Mouse (Mus musculus) CD4-positive, CD25-positive, alpha-beta regulatory T cell, adult 4 months (primary cell): ENCODE data around the gene Pcsk4. TPM values are rescaled to one million over a fixed set of nuclear protein-coding genes. Genes with fewer than 3 reads are reported as not detected.

Source experiments
- polyA plus RNA-seq, 2 experiments: library from polyadenylated mRNA; unstranded; fragments of 100-300 nt; shearing (Covaris generic); gene quantifications; one replicate each; pipeline ENCODE4 v1.2.1; 2017

The Pcsk4 gene
- polyA plus RNA-seq, 2 experiments from 2014 or later = 11.9 to 12.3 TPM

Other genes starting within 250 kb of the Pcsk4 start
- gene Sbno2, start 223.9 kb downstream of the Pcsk4 start, polyA plus RNA-seq = 10 to 100 TPM; 28.4 to 54.8 TPM
- 10 to 100 TPM; 19.2 to 30.7 TPM for gene Stk11, start 213.7 kb downstream of the Pcsk4 start, polyA plus RNA-seq
- 100 to 1,000 TPM; 303 to 370 TPM for gene Atp5d, start 190.9 kb downstream of the Pcsk4 start, polyA plus RNA-seq
- gene Cbarp, start 188.7 kb downstream of the Pcsk4 start, polyA plus RNA-seq = 1 to 10 TPM; 1.3 to 1.4 TPM
- 1 to 10 TPM; 4.6 to 8.2 TPM for gene Midn, start 181.2 kb downstream of the Pcsk4 start, polyA plus RNA-seq
- 100 to 1,000 TPM; 124 to 272 TPM for gene Cirbp, start 163.5 kb downstream of the Pcsk4 start, polyA plus RNA-seq
- 10 to 100 TPM; 21.6 to 23.5 TPM for gene 1600002K03Rik, start 156.6 kb downstream of the Pcsk4 start, polyA plus RNA-seq
- gene Efna2, start 150.0 kb downstream of the Pcsk4 start, polyA plus RNA-seq = under 1 TPM in 1 of 2 experiments, not detected in 1; 0.28 TPM
- gene Mum1, start 103.1 kb downstream of the Pcsk4 start, polyA plus RNA-seq = 10 to 100 TPM; 73.3 to 96.9 TPM
- 100 to 1,000 TPM; 231 to 237 TPM for gene Ndufs7, start 80.4 kb downstream of the Pcsk4 start, polyA plus RNA-seq
- gene Gamt, start 68.5 kb downstream of the Pcsk4 start, polyA plus RNA-seq = under 1 TPM in 1 of 2 experiments, not detected in 1; 0.47 TPM
- gene Dazap1, start 68.0 kb downstream of the Pcsk4 start, polyA plus RNA-seq = 10 to 100 TPM; 10.4 to 14.7 TPM
- gene Rps15, start 37.0 kb downstream of the Pcsk4 start, polyA plus RNA-seq = 1,000 to 10,000 TPM; 1,622 to 1,794 TPM
- gene Apc2, start 33.5 kb downstream of the Pcsk4 start, polyA plus RNA-seq = under 1 TPM in 1 of 2 experiments, not detected in 1; 0.16 TPM
- 10 to 100 TPM; 47.1 to 59.9 TPM for gene 2310011J03Rik, start 9.0 kb downstream of the Pcsk4 start, polyA plus RNA-seq
- gene Reep6, start 455 bp upstream of the Pcsk4 start, polyA plus RNA-seq = under 1 TPM in 1 of 2 experiments, not detected in 1; 0.51 TPM
- gene Adamtsl5, start 18.9 kb upstream of the Pcsk4 start, polyA plus RNA-seq = not detected
- gene Plk5, start 27.0 kb upstream of the Pcsk4 start, polyA plus RNA-seq = not detected
- gene Mex3d, start 58.2 kb upstream of the Pcsk4 start, polyA plus RNA-seq = 1 to 10 TPM in 1 of 2 experiments, not detected in 1; 1.3 TPM
- 10 to 100 TPM; 26.7 to 27.2 TPM for gene Mbd3, start 70.1 kb upstream of the Pcsk4 start, polyA plus RNA-seq
- gene Uqcr11, start 77.3 kb upstream of the Pcsk4 start, polyA plus RNA-seq = 100 to 1,000 TPM; 268 to 337 TPM
- 1 to 10 TPM; 7.5 to 8.5 TPM for gene Tcf3, start 104.1 kb upstream of the Pcsk4 start, polyA plus RNA-seq
- gene Onecut3, start 165.3 kb upstream of the Pcsk4 start, polyA plus RNA-seq = not detected
- not detected for gene Atp8b3, start 209.6 kb upstream of the Pcsk4 start, polyA plus RNA-seq
- 10 to 100 TPM; 13.6 to 16.4 TPM for gene Rexo1, start 232.1 kb upstream of the Pcsk4 start, polyA plus RNA-seq
- gene Klf16, start 247.8 kb upstream of the Pcsk4 start, polyA plus RNA-seq = 1 to 10 TPM; 7.2 to 10.0 TPM